Mouse (Mus musculus) layer of hippocampus, postnatal 14 days (tissue): ENCODE measurements around the gene Dusp6. TPM values are rescaled to one million over a fixed set of nuclear protein-coding genes. Genes with fewer than 3 reads are reported as not detected.
A peak's percentile ranks its signal among the peaks of the same experiment; 100 is the strongest.

Experiments used
- DNase-seq, 2 experiments: peaks; one replicate each; pipeline ENCODE4 v3.0.0; 2021 to 2022; ENCODE audit warnings: low spot score in 2 of 2, mixed read lengths in 1 of 2
- total RNA-seq, 2 experiments: library from RNA; stranded (reverse); gene quantifications; 2 replicates each; pipeline ENCODE4 v1.2.3; 2021

The Dusp6 gene
- total RNA-seq, 2 experiments from 2014 or later, result 75.7 to 83.9 TPM

DNA sequence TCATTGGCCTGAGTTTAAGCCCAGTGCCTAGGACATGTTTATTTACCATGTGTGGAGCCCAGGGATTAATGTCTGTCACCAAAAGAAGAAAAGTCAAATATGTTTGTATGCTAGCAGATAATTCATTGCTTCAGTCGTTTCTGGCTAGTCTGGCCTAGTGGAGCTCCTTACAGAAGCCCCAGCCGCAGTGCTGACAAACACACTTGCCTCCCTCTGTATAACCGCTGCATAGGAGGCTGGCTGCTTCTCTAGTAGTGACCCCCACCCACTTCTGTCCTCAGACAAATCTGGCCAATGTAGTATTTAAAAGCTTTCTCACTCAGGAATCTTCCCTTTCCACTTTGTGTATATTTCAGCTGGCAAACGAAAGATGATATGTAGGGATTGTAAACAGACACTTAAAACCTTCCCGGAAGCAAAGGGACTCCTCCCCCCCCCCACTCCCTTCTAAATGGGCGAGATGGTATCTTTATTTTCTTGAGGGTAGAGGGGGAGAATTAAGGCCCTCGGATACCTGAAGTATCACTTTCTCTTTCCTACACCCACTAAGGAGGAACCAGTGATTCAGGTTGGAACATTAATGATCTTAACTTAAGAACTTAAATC lies 18.3 kb upstream of the Dusp6 start:
- DNase-seq, result no peak

DNA sequence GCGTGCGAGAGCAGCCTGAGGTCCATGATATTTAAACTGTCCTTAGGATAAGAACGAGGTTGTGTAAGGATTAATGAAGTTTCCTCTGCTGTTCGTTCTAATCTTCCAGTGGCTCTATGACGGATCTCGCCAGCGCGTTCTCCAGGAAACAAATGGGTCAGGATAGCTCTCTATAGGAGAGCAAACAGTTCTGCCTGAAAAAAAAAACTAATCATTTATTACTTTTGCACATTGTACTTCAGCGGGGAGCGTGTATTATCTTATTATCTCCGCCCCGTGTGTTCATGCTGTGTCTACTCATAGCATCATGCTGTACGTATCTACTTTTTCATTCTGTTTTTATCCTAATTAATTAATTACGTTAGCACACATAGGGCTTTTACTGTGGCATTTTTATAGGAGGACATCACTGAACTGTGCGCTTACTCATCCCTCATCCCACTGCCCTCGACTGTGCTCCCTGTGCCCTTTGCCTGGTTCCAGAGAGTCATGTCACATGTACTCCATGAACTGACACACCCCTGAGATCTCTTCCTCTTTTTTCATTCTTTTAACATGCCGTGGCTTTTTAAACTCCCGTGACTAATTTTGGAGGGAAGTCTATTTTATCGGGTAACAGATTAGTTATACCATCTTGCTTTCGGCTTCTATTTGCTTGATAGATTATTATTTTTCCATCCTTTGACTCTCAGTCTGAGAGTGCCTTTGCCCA lies 16.1 kb upstream of the Dusp6 start:
- no peak for DNase-seq

DNA sequence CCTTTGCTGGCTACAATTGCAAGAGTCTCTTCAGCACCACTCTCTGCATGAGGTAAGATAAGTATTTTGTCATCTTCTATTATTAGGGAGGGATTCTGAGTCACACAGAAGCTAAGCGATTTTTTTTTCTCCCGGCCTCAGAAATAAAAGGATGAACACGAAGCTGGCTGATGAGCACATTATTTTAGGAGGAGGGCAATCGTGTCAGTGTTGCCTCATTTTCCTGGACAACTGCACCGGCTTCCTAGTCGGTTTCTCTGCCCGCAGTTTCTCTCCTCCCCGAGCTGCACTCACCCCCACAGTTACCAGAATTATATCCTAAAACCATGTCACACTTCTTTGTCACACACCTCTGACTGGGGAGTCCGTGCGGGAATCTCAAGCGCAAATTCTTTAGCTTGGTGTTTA lies 12.2 kb upstream of the Dusp6 start:
- DNase-seq, result no peak

DNA sequence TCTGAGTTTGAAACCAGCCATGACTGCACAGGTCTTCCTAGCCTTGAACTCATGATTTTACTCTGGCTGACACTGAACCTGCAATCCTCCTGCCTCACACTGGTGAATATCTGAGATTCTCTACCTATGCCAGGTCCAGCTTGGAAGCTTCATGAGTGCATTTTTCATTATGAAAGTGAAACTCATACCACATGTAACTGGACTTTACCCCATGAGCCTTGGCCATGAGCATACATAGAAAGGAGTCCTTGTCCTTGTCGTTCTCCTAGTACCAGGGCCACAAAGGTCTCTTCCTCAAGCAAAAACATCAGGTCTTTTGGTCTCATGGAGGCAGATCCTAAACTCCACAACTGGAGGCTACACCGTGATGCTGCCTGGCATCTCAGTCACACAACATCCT lies 9.6 kb upstream of the Dusp6 start:
- DNase-seq, result no peak

DNA sequence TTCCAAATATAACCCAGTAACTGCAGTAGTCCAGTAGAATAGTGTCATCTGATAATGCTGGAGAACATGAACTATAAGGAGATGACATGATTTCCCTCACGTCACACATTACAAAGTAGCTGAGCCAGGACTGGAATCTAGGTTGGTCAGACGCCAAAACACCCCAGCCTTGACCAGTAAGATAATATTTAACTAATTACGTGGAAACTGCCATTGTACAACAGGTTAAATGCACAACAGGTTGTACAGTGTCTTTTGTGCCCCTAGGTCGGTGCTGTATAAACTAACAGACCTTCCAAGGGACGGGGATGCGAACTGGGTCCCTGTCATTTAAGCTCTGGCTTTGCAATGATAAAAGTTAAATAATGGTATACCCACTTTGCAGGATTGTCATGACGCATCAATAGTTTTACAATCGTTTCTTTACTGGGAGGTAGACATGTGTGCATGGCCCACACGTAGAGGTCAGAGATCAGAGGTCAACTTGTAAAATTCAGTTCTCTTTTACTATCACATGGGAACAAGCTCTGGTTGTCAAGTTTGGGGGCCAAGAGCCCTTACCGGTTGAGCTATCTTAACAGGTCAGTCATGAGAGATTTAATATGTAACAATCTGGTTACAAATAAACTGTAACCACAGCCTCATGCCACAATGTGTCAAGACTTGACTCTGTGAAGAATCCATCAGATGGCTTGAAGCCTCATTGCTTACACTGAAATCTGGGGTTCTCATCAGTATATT lies 7.0 kb upstream of the Dusp6 start:
- DNase-seq, result no peak

DNA sequence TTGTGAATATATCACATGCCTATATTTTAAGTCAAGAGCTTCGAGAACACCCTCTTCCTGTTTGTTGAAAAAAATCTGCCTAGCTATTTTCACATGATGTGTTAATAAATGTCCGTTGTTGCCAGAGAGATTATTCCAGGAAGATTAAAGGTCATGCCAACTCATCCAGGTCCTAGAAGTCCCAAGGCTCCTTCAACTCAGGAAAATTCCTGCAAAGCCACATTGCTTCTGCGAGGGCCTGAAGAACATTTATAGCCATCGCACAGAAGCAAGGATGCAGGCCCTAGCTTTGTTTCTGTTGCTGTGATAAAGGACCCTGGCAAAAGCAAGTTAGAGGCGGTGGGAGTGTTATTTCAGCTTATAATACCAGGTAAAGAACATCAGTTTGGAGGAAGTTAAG lies 5.5 kb upstream of the Dusp6 start:
- DNase-seq, result no peak

DNA sequence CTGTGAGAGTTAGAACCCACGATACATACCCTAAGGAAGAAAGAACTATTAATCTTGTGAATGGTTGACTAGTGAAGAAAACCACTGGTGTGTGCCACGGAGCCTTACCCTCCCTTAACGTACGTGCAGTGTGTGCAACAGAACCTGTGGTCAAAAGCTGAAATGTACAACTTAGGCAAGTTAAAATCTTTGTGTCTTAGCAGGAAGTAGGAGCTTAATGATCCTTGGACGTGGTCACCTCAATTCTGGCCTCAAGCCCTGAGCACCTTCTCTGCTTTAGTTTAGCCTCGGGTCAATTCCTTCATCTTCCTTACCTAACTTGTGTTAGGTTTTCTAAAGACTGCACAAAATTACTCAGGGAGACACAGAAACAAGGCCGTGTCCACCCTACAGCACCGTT lies 3.2 kb upstream of the Dusp6 start:
- DNase-seq, result no peak

DNA sequence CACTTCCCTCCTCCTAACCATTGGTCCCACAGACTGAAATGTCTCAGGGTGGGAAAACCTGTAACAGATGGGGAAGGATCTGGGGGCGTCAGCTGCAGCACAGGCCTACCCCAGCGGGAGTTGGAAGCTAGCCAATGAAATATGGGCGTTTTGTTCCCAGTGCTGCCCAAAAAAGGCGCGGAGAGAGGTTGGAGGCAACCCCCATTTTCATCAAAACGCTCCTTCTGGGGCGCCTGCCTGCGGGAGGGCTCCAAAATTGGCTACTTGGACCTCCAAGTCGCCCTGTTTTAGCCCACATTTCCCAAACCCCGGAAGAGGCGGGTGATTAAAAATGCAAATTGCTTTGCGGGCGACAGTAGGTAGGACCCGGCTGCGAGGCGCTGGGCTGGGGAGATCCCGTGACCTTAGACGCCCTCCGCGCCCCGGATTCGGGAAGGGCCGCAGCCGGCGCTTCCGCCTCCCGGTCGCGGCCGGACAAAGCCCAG lies 1.8 kb upstream of the Dusp6 start:
- DNase-seq, result peak; percentile 78 to 88

DNA sequence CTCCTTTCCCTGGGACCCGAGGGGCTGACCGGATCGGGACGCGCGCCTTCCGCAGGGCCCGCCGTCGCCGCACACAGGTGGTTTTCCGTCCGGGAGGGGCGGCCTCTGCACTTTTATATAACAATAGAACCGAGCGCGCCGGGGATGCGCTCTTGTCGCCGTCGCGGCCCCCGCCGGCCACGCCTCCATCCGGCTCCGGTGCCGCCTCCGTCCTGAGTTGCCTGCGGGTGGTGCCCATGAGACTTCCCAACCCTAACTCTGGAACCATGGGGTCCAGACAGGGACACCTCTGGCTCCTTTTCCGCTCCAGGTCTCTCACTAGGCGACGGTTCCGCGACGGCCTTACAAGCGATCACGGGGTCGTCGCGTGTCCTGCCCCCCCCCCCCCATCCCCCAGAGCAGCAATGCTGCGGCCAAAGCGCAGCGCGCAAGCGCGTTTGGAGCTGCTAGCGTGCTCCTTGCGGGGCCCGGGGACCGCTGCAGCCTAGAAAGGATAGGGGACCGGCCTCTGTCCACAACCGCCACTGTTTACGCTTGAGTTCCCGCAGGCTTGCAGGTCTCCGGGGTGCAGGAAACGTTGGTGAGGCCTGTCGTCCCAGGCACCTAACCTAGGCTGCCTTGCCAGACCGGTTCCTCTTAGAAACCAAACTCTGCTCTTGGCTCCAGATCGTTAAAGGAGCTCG lies 1.3 kb upstream of the Dusp6 start:
- peak; percentile 82 to 86 for DNase-seq

DNA sequence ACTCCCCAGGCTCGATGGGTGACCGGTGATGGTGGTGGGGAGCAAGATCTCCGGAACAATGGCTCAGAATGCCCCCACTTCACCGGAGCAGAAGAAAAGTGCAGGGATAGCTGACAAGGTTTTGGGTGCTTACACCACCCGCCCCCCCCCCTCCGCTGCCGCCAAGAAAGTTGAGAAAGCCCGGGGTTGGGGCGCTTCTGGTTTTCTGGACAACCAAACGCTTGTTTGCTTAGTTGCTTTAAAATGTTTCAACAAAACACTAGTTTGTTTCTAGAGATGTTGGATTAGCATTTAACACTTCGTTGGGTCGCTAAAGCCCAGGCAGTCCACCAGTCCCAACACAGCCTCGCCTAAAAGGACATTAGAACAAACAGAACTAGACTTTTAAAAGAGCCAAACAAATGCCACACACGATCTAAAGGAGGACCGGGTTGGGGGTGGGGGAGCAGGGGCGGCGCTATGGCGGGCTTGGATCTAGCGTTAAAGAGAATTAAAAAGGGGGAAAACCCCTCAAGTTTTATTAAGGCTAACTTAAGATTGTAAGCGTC lies 638 bp upstream of the Dusp6 start:
- peak in 1 of 2 experiments; percentile 46 for DNase-seq

DNA sequence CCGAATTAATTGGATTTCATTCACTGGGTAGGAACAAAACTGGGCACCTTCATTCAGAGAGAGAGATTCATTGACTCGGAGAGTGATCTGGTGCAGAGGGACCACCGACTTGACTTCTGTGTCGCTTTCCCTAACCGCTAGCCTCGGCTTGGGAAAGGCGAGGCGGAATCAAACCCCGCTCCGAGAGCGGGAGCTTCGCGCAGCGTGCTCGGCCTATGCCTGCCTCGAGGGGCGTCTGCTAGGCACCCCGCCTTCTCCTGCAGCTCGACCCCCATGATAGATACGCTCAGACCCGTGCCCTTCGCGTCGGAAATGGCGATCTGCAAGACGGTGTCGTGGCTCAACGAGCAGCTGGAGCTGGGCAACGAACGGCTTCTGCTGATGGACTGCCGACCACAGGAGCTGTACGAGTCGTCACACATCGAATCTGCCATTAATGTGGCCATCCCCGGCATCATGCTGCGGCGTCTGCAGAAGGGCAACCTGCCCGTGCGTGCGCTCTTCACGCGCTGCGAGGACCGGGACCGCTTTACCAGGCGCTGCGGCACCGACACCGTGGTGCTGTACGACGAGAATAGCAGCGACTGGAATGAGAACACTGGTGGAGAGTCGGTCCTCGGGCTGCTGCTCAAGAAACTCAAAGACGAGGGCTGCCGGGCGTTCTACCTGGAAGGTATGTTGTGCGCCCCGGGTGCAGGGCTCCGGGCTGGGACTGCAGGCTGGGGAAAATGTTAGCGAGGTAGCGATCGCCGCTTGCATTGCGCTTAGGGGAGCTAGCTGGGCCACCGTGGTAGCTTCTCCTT lies 589 bp downstream of the Dusp6 start:
- peak in 1 of 2 experiments; percentile 34 for DNase-seq

DNA sequence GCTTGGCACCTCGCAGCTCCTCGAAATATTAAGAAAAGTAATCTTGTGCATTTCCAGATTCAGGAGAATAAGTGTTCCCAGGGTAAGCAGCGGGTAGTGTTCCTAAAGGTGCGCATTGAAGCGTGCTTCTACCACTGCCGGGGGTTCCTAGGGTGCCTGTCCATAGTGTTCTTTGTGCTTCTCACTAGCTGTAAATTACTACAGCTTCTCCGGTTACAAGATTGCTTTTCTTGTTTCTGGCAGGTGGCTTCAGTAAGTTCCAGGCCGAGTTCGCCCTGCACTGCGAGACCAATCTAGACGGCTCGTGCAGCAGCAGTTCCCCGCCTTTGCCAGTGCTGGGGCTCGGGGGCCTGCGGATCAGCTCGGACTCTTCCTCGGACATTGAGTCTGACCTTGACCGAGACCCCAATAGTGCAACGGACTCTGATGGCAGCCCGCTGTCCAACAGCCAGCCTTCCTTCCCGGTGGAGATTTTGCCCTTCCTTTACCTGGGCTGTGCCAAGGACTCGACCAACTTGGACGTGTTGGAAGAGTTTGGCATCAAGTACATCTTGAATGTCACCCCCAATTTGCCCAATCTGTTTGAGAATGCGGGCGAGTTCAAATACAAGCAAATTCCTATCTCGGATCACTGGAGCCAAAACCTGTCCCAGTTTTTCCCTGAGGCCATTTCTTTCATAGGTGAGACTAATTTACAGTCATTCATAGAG lies 1.4 kb downstream of the Dusp6 start:
- no peak for DNase-seq

DNA sequence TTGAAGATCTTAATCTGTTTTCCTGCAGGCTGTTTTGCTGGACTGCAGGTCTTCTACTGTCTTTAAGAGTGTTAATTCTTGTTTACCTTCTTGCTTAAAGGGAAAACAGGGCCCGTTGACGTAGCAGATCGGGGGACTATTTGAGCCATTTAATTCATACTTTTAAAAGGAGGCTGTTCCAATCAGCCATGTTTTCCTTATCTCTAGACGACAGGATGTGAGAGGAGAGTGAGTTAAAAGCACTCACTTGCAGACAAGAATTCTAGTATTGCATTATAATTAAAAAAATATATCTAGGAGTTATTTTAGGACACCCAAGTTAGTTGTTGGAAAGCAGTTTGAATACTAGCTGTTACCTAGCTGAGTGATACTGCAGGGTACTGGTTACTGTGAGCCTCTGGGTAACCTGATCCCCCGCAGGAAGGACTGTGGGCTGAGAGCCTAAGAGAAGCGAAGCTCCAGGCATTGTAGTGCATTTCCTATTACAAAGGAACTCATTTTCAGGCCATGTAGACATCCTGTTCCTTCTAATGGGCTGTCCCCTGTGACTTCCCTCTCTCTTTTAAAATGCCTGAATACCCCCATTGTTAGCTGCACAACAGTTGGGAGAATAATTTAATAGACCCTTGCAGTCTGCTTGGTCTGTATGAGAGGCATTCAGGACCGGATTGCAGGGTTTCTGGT lies 2.1 kb downstream of the Dusp6 start:
- peak in 1 of 2 experiments; percentile 35 for DNase-seq

DNA sequence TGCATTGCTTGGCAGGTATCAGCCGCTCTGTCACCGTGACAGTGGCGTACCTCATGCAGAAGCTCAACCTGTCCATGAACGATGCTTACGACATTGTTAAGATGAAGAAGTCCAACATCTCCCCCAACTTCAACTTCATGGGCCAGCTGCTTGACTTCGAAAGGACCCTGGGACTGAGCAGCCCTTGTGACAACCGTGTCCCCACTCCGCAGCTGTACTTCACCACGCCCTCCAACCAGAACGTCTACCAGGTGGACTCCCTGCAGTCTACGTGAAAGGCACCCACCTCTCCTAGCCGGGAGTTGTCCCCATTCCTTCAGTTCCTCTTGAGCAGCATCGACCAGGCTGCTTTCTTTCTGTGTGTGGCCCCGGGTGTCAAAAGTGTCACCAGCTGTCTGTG lies 3.0 kb downstream of the Dusp6 start:
- DNase-seq, result no peak

DNA sequence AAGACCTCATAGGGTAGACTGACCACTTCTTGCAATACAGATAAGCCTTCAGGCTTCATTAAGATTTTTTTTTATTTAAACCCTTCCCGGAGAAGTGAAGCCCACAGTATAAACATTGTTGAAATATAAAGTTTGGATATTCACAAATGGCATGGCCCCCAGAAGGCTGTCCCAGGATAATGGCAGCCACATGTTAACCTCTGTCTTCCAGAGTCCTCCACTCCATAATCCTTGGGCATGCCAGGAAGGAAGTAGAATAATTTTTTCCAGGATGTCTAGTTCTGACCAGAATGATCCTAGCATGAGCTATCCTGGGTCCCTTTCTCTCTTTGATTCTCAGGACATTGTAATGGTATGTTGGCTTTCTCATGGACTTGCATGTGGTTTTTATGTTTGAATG lies 4.6 kb downstream of the Dusp6 start:
- DNase-seq, result no peak

DNA sequence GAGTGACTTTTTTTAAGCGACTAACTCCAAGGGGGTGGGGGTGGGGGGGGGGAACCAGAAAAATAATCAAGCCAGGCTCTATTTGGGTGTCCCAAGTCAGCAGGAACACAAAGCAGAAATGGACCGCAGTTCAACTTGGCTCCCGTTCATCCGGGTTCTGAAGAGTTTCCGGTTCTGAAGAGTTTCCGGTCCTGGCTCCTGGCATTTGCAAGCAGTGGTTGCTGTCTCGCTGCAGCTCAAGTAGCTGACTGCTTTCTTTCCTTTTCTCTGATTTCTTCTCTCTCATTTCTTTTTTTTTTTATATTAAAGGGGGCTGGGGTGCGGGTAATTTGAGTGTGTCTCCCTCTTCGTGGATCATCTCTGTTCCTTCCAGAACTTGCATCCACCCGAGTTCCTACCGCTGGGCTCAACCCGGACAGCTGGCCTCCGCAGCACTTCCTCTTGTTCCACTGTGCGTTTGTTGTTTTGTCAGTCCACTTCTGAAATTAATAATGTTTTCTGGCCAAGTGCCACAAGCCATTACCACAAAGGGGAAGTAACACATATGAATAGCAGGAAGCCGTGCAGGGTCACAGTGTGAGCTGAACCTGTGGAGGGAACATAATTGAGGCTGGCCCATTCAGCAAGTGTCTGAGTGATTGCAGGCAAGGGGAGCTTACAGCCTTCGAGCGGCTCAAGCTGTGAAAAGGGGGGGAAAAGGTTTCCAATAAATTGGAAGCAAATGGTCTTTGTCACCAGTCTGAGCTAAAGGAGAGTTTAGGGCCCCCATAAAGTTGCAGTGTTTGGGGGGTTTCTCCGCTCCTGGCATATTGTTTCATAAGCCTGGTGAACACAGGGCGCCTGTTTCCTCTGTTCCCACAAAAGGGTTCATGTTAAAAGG lies 5.6 kb downstream of the Dusp6 start:
- peak in 1 of 2 experiments; percentile 31 for DNase-seq

DNA sequence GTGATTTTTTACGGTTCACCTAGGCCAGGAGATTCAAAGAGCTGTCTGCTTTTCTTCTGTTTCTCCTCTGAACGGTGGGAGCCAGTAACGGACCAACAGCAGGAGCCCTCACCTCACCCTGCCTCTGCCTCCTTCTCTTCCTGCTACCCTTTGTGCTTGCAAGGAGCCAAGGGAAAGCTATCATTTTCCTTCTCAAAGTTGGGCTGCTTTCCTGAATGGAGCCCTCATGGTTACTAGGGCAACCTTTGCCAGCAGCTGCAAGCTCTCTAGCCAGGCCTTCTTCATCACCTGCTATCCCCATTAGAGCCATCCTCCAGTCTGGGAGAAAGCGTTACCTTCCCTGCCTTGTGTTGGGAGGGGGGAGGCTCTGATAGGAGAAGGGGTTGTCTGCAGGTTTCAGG lies 6.3 kb downstream of the Dusp6 start:
- no peak for DNase-seq

DNA sequence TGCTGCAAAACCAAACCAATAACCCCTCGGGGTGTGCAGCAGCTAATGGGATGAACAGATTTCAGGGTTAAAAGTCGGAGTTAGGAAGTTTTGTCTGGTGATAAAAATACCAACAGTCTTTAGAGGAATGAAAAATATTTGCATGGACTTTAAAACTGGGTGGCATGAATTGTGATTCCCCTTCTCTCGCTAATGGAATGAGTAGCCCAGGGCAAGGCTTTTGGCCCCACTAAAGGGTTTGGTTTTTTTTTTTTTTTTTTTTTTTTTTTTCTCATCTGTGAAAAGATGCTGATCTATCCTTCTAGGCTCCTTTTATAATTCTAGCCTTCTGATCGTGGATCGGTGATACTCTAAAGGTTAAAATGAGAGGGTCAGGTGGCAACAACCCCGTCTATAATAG lies 6.7 kb downstream of the Dusp6 start:
- no peak for DNase-seq
